Mouse (Mus musculus) myocyte (in vitro differentiated cells): Measurements from ENCODE around the gene Tesmin.

Source experiments
- MAX ChIP-seq: IDR thresholded peaks from one replicate; pipeline ENCODE4 v1.6.1; 2011; ENCODE audit warnings: low read depth, mild to moderate bottlenecking, control low read depth
- MYOG ChIP-seq, 3 experiments: IDR thresholded peaks; one replicate each; pipeline ENCODE4 v1.6.1; 2011; ENCODE audit warnings: control low read depth in 2 of 3, low read depth in 2 of 3, mild to moderate bottlenecking in 2 of 3; ENCODE audit not compliant: insufficient read length in 2 of 3, control insufficient read depth in 1 of 3, insufficient read depth in 1 of 3
- POLR2A ChIP-seq: IDR thresholded peaks from one replicate; pipeline ENCODE4 v1.6.1; 2011; ENCODE audit warnings: low read depth, mild to moderate bottlenecking, control low read depth, moderate library complexity; ENCODE audit not compliant: insufficient read length
- POLR2AphosphoS2 ChIP-seq: IDR thresholded peaks from one replicate; pipeline ENCODE4 v1.6.1; 2011; ENCODE audit warnings: low read depth, control low read depth; ENCODE audit not compliant: insufficient read length
- REST ChIP-seq: IDR thresholded peaks from one replicate; pipeline ENCODE4 v1.6.1; 2011; ENCODE audit warnings: mild to moderate bottlenecking, control low read depth, moderate library complexity; ENCODE audit not compliant: insufficient read depth, insufficient read length
- TCF12 ChIP-seq: IDR thresholded peaks from one replicate; pipeline ENCODE4 v1.6.1; 2011; ENCODE audit warnings: mild to moderate bottlenecking, control low read depth; ENCODE audit not compliant: poor library complexity, insufficient read depth, severe bottlenecking

- TF ChIP-seq TCF12: no peak
- TF ChIP-seq POLR2A: no peak
- no peak for TF ChIP-seq REST
- no peak for TF ChIP-seq POLR2AphosphoS2
- TF ChIP-seq MAX: no peak
- no peak for TF ChIP-seq MYOG (IDR thresholded peaks at IDR 0.05; ENCODE audit: control insufficient read depth in 1 of 3, insufficient read depth in 1 of 3, insufficient read length in 2 of 3, low read depth in 2 of 3)
These were observed 10.0 kb upstream of the Tesmin start for GRCm38 (mm10) chr19:3378614-3379013.
